Mouse (Mus musculus): ENCODE measurements at regions not wholly inside any gene's neighbourhood (a gene's known extent, or its start where the extent isn't known, plus 50 kb on each side); places are given as distances from the start of the nearest gene placed in this dataset.

DNA sequence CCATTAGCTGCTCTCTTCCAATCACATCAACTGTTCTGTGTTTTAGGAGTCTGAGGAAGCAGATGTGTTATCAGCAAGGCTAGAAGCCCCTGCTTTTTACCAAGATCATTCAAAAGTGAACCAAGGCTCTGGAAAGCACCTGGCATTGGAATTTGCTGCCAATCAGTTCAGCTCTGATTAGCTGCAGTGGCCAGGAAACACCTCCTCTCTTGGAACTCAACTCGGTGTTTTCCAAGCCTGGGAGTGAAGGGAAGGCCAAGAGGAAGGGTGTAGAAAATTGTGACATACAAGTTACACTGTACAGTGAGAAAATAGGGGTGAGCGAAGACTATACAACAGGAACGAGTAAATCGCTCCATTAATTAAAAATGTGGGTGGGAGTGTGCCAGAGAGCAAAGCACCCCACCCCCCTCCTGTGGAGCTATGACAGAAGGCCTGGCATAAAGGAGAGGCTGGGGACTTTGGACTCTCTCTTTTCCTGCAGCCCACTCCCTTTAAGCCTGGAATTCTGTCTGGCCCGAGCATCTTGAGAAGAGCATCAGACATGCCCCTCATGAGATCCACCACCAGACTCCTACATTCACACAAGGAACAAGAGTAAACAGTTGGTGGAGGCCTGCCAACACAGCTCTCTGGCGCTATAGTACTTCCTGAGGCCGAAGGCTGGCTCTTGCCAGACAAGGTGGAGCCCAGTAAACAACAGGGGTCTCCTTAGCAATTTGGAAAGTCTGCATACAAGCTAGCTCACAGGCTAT is 124.9 kb upstream of the Slc44a1 start:
- TF ChIP-seq TAL1 (IDR thresholded peaks at IDR 0.05; ENCODE audit: low read length) (no peak), GATA1 (IDR thresholded peaks at IDR 0.05; ENCODE audit: low read length) (no peak)
- Histone ChIP-seq H3K9me3 (ENCODE audit: control insufficient read depth, low read length) (no peaks in the 10 kb centered on the region), H3K36me3 (ENCODE audit: control insufficient read depth) (no peaks in the 10 kb centered on the region), H3K4me3 (replicated peaks) (no peak overlapping the region), H3K27me3 (ENCODE audit: control insufficient read depth) (no peaks in the 10 kb centered on the region), H3K4me1 (ENCODE audit: control insufficient read depth) (no peaks in the 10 kb centered on the region)

DNA sequence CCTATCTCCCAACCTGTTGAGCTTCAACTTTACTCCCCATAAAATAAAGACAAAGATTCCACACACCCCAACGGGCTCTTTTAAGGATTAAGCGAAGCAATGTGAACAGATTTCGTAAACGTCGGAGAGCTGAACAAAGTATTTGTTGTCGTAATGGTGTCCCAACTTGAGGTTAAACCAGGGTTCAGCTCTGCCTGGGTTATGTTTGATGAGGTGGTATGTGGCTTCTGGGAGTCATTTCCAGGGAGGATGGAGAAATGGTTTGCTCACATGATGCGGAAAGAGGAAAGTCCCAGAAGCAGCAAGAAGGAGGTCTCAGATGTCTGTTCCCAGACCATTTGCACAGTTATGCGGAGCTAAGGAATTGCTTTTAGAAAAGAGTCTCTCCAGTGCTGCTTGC is 126.1 kb upstream of the Slc44a1 start:
- Histone ChIP-seq H3K9me3 (ENCODE audit: control insufficient read depth, low read length) (no peaks in the 10 kb centered on the region), H3K27me3 (ENCODE audit: control insufficient read depth) (no peaks in the 10 kb centered on the region), H3K36me3 (ENCODE audit: control insufficient read depth) (no peaks in the 10 kb centered on the region), H3K4me3 (replicated peaks) (no peak overlapping the region), H3K4me1 (ENCODE audit: control insufficient read depth) (no peaks in the 10 kb centered on the region)
- TF ChIP-seq TAL1 (IDR thresholded peaks at IDR 0.05; ENCODE audit: low read length) = no peak
- no peak for TF ChIP-seq GATA1 (IDR thresholded peaks at IDR 0.05; ENCODE audit: low read length)

DNA sequence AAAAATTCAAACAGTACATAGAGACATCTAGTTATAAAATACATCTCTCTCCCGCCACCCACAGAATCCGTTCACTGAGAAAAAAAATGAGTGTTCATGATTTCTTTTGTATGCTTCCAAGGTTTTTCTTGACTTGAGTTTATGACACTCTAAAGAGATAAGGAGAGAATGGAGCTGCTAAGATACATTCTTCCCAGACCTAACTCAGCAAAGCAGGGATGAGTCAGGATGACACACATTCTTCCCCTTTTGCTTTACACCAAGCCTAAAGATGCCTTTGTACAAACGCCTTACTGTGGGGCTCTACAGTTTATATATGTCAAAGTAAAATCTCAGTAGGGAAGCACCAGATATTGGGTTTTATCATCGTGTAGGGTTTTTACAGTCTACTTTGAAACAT is 133.1 kb upstream of the Slc44a1 start:
- H3K9me3 ChIP-seq (ENCODE audit: control insufficient read depth, low read length) = no peaks in the 10 kb centered on the region
- H3K4me3 ChIP-seq (replicated peaks) = no peak overlapping the region
- no peaks in the 10 kb centered on the region for H3K27me3 ChIP-seq (ENCODE audit: control insufficient read depth)
- no peaks in the 10 kb centered on the region for H3K4me1 ChIP-seq (ENCODE audit: control insufficient read depth)
- no peaks in the 10 kb centered on the region for H3K36me3 ChIP-seq (ENCODE audit: control insufficient read depth)
- TF ChIP-seq TAL1 (IDR thresholded peaks at IDR 0.05; ENCODE audit: low read length) (no peak), GATA1 (IDR thresholded peaks at IDR 0.05; ENCODE audit: low read length) (no peak)

DNA sequence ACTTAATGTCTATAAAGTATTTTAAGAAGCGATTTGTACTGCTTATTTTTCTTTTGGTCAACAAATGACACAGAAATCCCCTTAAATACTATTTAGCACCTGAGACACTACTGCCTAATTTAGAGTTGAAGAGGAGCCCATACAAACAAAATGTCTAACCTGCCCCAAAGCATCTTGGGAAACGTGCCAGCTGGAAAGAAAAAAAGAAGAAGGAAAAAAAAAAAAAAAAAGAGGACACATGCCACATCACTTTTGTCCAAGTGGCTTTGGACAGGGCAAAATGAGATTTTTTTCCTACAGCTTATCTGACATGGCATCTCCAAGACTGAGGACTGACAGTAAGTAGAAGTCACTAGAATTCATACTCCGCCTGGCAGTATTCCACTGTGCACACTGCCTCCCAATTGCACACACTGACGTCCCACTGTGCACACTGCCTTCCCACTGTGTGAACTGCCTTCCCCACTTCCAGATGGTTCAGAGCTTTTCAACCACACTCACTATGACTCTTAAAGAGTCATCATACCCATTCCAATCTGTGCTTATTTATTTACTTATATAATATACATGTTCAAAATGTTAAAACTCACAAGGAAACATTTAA is 135.3 kb upstream of the Slc44a1 start:
- Histone ChIP-seq H3K36me3 (ENCODE audit: control insufficient read depth) (no peaks in the 10 kb centered on the region), H3K4me3 (replicated peaks) (no peak overlapping the region)
- TF ChIP-seq TAL1 (IDR thresholded peaks at IDR 0.05; ENCODE audit: low read length) (no peak), GATA1 (IDR thresholded peaks at IDR 0.05; ENCODE audit: low read length) (no peak)

GRCm38 (mm10) chr4:53304290-53304654 is 135.9 kb upstream of the Slc44a1 start:
- no peaks in the 10 kb centered on the region for H3K27me3 ChIP-seq (ENCODE audit: control insufficient read depth)
- no peak overlapping the region for H3K4me3 ChIP-seq (replicated peaks)
- H3K36me3 ChIP-seq (ENCODE audit: control insufficient read depth) = no peaks in the 10 kb centered on the region
- TF ChIP-seq GATA1 (IDR thresholded peaks at IDR 0.05; ENCODE audit: low read length) = no peak
- TF ChIP-seq TAL1 (IDR thresholded peaks at IDR 0.05; ENCODE audit: low read length) = no peak
- no peaks in the 10 kb centered on the region for H3K4me1 ChIP-seq (ENCODE audit: control insufficient read depth)
- no peaks in the 10 kb centered on the region for H3K9me3 ChIP-seq (ENCODE audit: control insufficient read depth, low read length)

More for the DNA sequence above, 135.3 kb upstream of the Slc44a1 start:
- Histone ChIP-seq H3K9me3 (ENCODE audit: control insufficient read depth, low read length) (no peaks in the 10 kb centered on the region), H3K27me3 (ENCODE audit: control insufficient read depth) (no peaks in the 10 kb centered on the region), H3K4me1 (ENCODE audit: control insufficient read depth) (no peaks in the 10 kb centered on the region)

DNA sequence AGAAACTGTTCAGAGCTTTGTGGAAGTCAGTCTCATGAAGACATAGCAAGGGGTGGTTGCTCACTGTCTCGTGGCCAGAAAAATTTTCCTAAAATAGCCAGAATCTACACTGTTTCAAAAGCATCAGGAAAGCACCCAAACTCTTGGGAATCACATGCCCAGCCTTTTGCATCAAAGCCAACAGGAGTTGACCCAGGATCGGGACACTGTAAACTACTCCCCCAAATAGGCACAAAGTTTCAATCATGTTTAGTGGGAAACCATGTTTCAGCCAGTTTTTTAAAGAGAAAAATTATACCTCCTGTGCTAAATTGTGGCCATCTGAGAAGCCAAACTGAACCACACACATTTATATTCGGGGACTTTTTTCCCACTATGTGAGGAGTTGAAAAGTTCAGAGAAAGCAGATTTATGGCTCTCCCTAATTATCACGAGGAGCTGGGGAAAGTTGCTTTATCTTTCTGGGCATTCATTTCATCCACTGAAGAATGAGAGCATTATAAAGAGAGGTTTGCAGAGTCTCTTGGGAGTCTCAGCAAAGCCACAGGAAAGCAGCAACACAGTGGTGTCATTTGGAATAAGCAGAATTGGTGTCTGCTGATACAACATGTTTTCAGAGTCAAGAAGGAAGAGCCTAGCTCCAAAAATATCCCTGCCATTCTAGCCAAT is 136.5 kb upstream of the Slc44a1 start:
- no peaks in the 10 kb centered on the region for H3K4me1 ChIP-seq (ENCODE audit: control insufficient read depth)
- H3K27me3 ChIP-seq (ENCODE audit: control insufficient read depth) = no peaks in the 10 kb centered on the region
- no peaks in the 10 kb centered on the region for H3K36me3 ChIP-seq (ENCODE audit: control insufficient read depth)
- H3K4me3 ChIP-seq (replicated peaks) = no peak overlapping the region
- H3K9me3 ChIP-seq (ENCODE audit: control insufficient read depth, low read length) = no peaks in the 10 kb centered on the region
- TF ChIP-seq TAL1 (IDR thresholded peaks at IDR 0.05; ENCODE audit: low read length) (no peak), GATA1 (IDR thresholded peaks at IDR 0.05; ENCODE audit: low read length) (no peak)

DNA sequence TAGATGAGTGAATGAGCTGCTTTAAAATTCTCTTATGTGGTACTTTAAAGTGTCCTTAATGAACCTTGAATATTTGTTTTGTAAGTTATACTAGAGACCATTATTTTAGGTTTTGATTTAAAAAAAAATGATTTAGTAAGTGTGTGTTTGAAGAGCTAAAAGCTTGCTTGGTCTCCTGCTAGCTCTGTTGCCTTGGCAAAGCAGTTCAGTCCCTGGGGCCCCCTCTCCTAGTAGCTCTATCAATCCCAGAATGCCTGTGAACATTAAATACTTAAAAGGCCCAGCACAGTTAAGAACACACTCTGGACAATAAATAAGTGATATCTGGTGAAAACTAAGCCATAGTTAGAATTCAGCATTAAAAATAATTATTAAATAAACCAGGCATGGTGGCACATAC is 138.3 kb upstream of the Abca1 start:
- H3K36me3 ChIP-seq (ENCODE audit: control insufficient read depth) = no peaks in the 10 kb centered on the region

DNA sequence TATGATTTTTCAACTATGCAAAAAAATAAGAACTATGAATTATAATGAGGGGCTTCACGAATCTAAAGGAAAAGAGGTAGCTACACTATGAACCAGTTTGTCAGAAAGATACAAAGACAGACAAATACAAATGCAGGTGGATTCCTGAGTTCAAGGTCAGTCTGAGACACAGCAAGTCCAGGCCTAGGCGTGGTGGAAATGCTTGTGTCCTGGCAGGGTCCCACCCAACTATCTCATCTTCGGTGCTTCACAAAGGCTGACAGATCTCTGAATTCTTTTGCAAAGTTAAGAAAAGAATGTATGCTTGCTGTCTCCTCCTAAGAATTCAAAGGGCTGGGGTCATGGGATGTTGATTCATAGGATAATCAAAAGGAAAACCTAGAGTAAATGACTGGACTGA is 132.9 kb upstream of the Abca1 start:
- Histone ChIP-seq H3K4me3 (replicated peaks) (no peak overlapping the region), H3K4me1 (ENCODE audit: control insufficient read depth) (no peaks in the 10 kb centered on the region), H3K36me3 (ENCODE audit: control insufficient read depth) (no peaks in the 10 kb centered on the region), H3K27me3 (ENCODE audit: control insufficient read depth) (no peaks in the 10 kb centered on the region), H3K9me3 (ENCODE audit: control insufficient read depth, low read length) (peaks cover 8% of the 10 kb centered on the region)
- TF ChIP-seq TAL1 (IDR thresholded peaks at IDR 0.05; ENCODE audit: low read length) (no peak), GATA1 (IDR thresholded peaks at IDR 0.05; ENCODE audit: low read length) (no peak)

More for the DNA sequence above, 138.3 kb upstream of the Abca1 start:
- H3K27me3 ChIP-seq (ENCODE audit: control insufficient read depth) = no peaks in the 10 kb centered on the region
- peaks cover 6% of the 10 kb centered on the region for H3K9me3 ChIP-seq (ENCODE audit: control insufficient read depth, low read length)
- TF ChIP-seq GATA1 (IDR thresholded peaks at IDR 0.05; ENCODE audit: low read length) (no peak), TAL1 (IDR thresholded peaks at IDR 0.05; ENCODE audit: low read length) (no peak)
- H3K4me1 ChIP-seq (ENCODE audit: control insufficient read depth) = no peaks in the 10 kb centered on the region
- no peak overlapping the region for H3K4me3 ChIP-seq (replicated peaks)

DNA sequence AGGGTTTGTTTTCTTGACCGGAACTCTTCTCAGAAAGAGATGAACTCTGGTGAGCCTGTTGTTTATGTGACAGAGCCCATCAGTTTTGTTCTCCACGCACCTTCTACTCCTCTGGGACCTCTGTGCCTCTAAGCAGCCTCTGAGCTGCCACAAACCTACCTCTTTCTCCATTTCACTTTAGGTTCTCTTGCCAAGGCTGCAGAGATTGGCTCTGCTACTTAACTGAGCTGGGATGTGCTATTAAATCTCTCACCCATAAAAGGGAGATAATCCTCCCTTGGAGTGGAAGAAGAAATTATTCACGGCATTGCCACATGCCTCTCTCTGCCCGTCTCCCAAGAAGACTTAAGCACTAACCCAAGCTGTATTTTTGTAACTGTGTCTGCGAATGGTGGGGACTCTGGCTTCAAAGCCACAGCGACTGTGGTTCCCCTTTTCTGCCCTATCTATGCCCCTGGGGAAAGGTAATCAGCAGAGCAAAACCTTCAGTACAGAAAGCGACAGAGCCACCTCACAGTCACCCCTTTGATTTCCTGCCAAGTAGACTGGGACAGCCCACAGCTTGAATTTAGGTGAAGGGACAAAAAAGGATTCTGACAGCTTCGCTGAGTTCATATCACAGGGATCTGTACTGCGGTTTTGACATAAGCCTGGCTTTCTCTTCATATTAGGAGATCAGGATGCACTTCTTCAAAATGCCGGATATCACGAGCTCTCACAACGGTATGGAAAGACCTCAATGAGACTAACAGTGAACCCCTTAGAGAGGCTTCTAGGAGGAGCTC is 118.2 kb upstream of the Abca1 start:
- H3K27me3 ChIP-seq (ENCODE audit: control insufficient read depth) = no peaks in the 10 kb centered on the region; the same call in 1 of the 2 replicates
- TF ChIP-seq TAL1 (IDR thresholded peaks at IDR 0.05; ENCODE audit: low read length) (no peak), GATA1 (IDR thresholded peaks at IDR 0.05; ENCODE audit: low read length) (no peak)
- H3K4me3 ChIP-seq (replicated peaks) = no peak overlapping the region

More for the DNA sequence above, 118.2 kb upstream of the Abca1 start:
- Histone ChIP-seq H3K36me3 (ENCODE audit: control insufficient read depth) (no peaks in the 10 kb centered on the region), H3K9me3 (ENCODE audit: control insufficient read depth, low read length) (no peaks in the 10 kb centered on the region), H3K4me1 (ENCODE audit: control insufficient read depth) (no peaks in the 10 kb centered on the region)

Measured in erythroblast, embryonic 14.5 days (primary cell).